Mouse (Mus musculus) midbrain, postnatal 0 days (tissue): ENCODE measurements around the gene Cep95. TPM values are rescaled to one million over a fixed set of nuclear protein-coding genes. Genes with fewer than 3 reads are reported as not detected.
"Not testable (repeated sequence)": the region's sequence is repeated elsewhere in the genome, so short reads cannot be mapped to it uniquely, and the experiment has no call there.

Source experiments
- ATAC-seq: fragments of 200-750 bp; cut with Nextera tagmentation; 2 replicates; pipeline ENCODE4 v1.8.0; 2017; ENCODE audit warnings: moderate number of reproducible peaks, mild to moderate bottlenecking, moderate TSS enrichment, moderate library complexity; ENCODE audit not compliant: low FRiP score
- DNase-seq: peaks from one replicate; pipeline ENCODE4 v3.0.0-alpha.2; 2015; ENCODE audit warnings: low spot score
- H3K27ac ChIP-seq: fragments of 300-500 bp; sonication (generic); 2 replicates; pipeline ENCODE4 v1.5.1; 2014; ENCODE audit warnings: low read depth, mild to moderate bottlenecking, low read length, mixed read lengths
- H3K27me3 ChIP-seq: fragments of 300-500 bp; sonication (generic); 2 replicates; pipeline ENCODE4 v1.6.1; 2014; ENCODE audit warnings: low read length, control low read depth, mixed read lengths; ENCODE audit not compliant: insufficient read depth
- H3K36me3 ChIP-seq: fragments of 300-500 bp; sonication (generic); 2 replicates; pipeline ENCODE4 v1.6.1; 2014; ENCODE audit warnings: low read length, control low read depth, mixed read lengths; ENCODE audit not compliant: insufficient read depth
- H3K4me1 ChIP-seq: fragments of 300-500 bp; sonication (generic); 2 replicates; pipeline ENCODE4 v1.6.1; 2014; ENCODE audit warnings: mild to moderate bottlenecking, control low read depth, antibody characterized with exemption, low read length, mixed read lengths; ENCODE audit not compliant: insufficient read depth
- H3K4me2 ChIP-seq: fragments of 300-500 bp; sonication (generic); 2 replicates; pipeline ENCODE4 v1.6.1; 2014; ENCODE audit warnings: low read depth, mild to moderate bottlenecking, low read length, mixed read lengths; ENCODE audit not compliant: poor library complexity, severe bottlenecking
- H3K4me3 ChIP-seq: fragments of 300-500 bp; sonication (generic); 2 replicates; pipeline ENCODE4 v1.5.1; 2014; ENCODE audit warnings: low read depth, mild to moderate bottlenecking, low read length, moderate library complexity
- H3K9ac ChIP-seq: fragments of 300-500 bp; sonication (generic); replicated peaks from 2 replicates; pipeline ENCODE4 v1.6.1; 2014; ENCODE audit warnings: mild to moderate bottlenecking, low read length, moderate library complexity, mixed read lengths; ENCODE audit not compliant: poor library complexity, severe bottlenecking
- H3K9me3 ChIP-seq: fragments of 300-500 bp; sonication (generic); 2 replicates; pipeline ENCODE4 v1.6.1; 2016; ENCODE audit warnings: low read length, control low read depth
- CTCF ChIP-seq: IDR thresholded peaks from 2 replicates; pipeline ENCODE4 v1.5.1; 2016; ENCODE audit warnings: antibody characterized with exemption, mild to moderate bottlenecking
- WGBS: fragments of 180-500 bp; shearing (Covaris S2); extraction: QIAGEN DNeasy Blood & Tissue Kit; methylation state at CpG from one replicate; pipeline ENCODE4 v1.1.7; 2014; 5-methylcytosine and 5-hydroxymethylcytosine counted together
- polyA plus RNA-seq: library from polyadenylated mRNA; unstranded; fragments of >200 nt; fragmentation: Nextera tagmentation; extraction: Ambion mirVana; gene quantifications from 2 replicates; pipeline ENCODE4 v1.2.1, GENCODE M21; 2015
- total RNA-seq: library from RNA; depleted of rRNA; stranded (reverse); fragments of >200 nt; gene quantifications from 2 replicates; pipeline ENCODE4 v1.2.3, GENCODE M21; 2014

Gene Cep95
- total and polyA plus RNA-seq, 2 experiments from 2014 or later: 6.0 to 7.9 TPM

DNA sequence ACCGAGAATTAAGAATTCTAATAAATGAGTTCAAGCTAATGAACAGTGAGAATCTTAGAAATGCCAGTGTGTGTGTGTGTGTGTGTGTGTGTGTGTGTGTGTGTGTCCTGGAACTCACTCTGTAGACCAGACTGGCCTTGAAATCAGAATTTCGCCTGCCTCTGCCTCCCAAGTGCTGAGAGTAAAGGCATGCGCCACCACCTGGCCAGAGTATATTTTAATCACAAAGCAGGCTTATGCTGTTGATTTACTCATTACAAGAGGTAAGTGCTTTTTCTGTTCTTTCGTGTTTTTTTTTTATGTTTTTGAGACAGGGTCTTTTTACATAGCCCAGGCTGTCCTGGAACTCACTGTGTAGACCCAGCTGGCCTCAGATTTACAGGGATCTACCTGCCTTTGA, 4.8 kb downstream of the Cep95 start:
- H3K4me2 ChIP-seq: no peak overlapping the region
- H3K36me3 ChIP-seq: peaks cover 27% of the 10 kb centered on the region
- H3K4me3 ChIP-seq: no peak overlapping the region
- H3K27ac ChIP-seq: no peak overlapping the region
- no peaks in the 10 kb centered on the region for H3K4me1 ChIP-seq
- ATAC-seq (no peak), DNase-seq (no peak)
- H3K9me3 ChIP-seq: no peaks in the 10 kb centered on the region
- WGBS: 80% methylated on average over 4 of the region's 4 CpGs
- no peak overlapping the region for H3K9ac ChIP-seq
- H3K27me3 ChIP-seq: no peaks in the 10 kb centered on the region
- peak; percentile 42 for TF ChIP-seq CTCF

DNA sequence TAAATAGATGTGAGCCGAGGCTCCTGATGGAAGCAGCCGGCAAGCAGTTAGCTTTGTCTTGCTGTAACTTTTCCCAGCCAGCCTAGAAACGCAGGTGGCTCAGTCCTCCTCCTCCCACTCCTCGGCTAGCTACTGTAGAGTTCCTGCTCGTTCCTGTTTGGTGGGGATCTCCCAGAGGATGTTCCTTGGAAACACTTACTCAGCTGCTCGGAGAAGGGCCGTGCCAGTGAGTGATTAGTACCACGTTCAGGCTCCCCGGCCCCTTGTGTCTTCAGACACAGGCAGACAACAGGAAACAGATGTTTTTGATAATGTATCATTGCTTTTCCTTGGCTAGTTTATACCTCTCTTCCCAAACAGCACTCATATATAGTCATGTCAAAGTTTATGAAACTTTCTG, 6.6 kb downstream of the Cep95 start:
- no peak for TF ChIP-seq CTCF
- WGBS: 70% methylated on average over 9 of the region's 9 CpGs
- no peaks in the 10 kb centered on the region for H3K4me1 ChIP-seq
- H3K9me3 ChIP-seq: no peaks in the 10 kb centered on the region
- peaks cover 36% of the 10 kb centered on the region for H3K36me3 ChIP-seq
- no peak overlapping the region for H3K9ac ChIP-seq
- H3K4me2 ChIP-seq: no peak overlapping the region
- no peak overlapping the region for H3K4me3 ChIP-seq
- no peak overlapping the region for H3K27ac ChIP-seq
- H3K27me3 ChIP-seq: no peaks in the 10 kb centered on the region
- ATAC-seq (no peak), DNase-seq (no peak)

DNA sequence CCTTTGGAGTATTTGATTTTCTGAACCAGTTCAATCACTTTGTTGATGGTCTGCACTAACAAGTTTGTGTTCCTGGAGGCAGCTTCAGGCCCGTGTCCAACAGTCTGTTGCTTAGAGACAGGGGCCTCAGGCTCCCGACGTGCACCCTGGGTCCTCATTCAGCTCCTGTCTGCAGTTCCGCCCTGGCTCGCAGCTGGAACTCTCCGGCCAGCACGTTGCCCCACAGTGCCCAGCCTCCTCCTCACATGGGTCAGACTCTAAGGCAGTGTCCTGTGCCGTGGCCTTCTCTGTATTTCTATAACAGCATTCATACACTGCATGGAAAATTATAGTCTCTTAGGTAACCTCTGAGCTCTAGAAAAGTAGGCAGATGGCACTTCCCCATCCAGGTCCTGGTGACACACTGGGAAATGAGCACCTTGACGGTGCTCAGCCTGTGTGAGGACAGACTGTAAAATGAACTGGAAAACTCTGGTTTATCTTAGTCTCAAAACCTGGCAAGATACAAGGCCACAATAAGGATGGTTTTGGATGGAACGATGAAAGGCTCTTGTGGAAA, 13.1 kb downstream of the Cep95 start:
- Histone ChIP-seq H3K4me3 (no peak overlapping the region), H3K9ac (no peak overlapping the region), H3K27ac (no peak overlapping the region), H3K36me3 (peaks cover 36% of the 10 kb centered on the region), H3K4me1 (no peaks in the 10 kb centered on the region), H3K9me3 (no peaks in the 10 kb centered on the region), H3K4me2 (no peak overlapping the region), H3K27me3 (no peaks in the 10 kb centered on the region)
- DNase-seq (peak; percentile 38), ATAC-seq (no peak)
- WGBS: 76% methylated on average over 10 of the region's 10 CpGs
- TF ChIP-seq CTCF: no peak

DNA sequence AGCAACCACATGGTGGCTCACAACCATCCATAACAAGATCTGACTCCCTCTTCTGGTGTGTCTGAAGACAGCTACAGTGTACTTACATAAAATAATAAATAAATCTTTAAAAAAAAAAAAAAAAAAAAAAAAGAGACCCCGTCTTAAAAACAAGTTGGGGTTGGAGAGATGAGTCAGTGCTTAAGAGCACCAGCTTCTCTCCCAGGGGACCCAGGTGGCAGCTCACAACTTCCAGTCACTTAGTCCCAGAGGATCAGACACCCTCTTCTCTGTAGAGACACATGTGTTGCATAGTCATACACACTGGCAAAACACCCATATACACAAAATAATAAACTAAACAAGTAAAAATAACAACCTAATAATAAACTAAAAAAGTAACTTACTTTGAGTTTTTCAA, 18.4 kb downstream of the Cep95 start:
- peaks cover 20% of the 10 kb centered on the region for H3K36me3 ChIP-seq

DNA sequence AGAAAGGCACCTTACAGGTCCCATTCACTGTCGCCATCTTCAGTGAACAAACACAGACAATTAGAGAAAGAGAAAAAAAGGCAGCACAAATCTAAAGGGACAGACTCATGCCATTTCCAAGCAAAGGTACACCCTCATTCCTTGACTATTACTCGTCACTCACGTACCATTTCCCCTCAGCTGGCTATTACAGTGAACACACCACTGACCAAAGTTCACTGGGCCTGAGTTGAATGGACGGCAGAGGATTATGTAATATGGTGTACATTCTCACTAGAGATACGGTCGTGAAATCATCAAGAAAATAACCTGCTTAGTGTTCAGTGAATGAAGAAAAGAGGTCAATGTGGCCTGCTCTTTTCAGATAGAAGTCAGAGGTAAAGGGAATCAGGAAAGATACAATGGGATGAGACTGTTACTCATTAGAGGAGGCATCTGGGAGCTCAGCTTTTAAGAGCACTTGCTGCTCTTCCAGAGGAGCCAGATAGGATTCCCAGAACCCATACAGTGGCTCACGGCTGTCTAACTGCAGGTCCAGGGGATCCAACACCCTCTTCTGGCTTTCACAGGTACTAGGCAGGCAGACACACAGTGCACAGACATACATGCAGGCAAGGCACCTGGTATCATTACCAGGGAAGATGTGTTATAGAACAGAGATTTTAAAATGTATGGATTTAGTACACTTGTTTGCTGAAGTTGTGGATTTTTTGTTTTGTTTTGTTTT, 23.5 kb downstream of the Cep95 start:
- no peak overlapping the region for H3K27ac ChIP-seq
- peaks cover 36% of the 10 kb centered on the region for H3K36me3 ChIP-seq
- no peaks in the 10 kb centered on the region for H3K9me3 ChIP-seq
- no peak for DNase-seq
- no peaks in the 10 kb centered on the region for H3K27me3 ChIP-seq
- ATAC-seq: no peak
- H3K4me2 ChIP-seq: no peak overlapping the region
- TF ChIP-seq CTCF: no peak
- H3K4me3 ChIP-seq: no peak overlapping the region
- H3K9ac ChIP-seq: no peak overlapping the region
- H3K4me1 ChIP-seq: no peaks in the 10 kb centered on the region
- WGBS: 93% methylated on average over 7 of the region's 7 CpGs

More for the DNA sequence above, 18.4 kb downstream of the Cep95 start:
- H3K9ac ChIP-seq, H3K4me1 ChIP-seq, ATAC-seq, H3K27me3 ChIP-seq, H3K27ac ChIP-seq, H3K4me2 ChIP-seq, DNase-seq, H3K4me3 ChIP-seq, H3K9me3 ChIP-seq: not testable (repeated sequence)
- 92% methylated on average over 1 of the region's 1 CpGs for WGBS

DNA sequence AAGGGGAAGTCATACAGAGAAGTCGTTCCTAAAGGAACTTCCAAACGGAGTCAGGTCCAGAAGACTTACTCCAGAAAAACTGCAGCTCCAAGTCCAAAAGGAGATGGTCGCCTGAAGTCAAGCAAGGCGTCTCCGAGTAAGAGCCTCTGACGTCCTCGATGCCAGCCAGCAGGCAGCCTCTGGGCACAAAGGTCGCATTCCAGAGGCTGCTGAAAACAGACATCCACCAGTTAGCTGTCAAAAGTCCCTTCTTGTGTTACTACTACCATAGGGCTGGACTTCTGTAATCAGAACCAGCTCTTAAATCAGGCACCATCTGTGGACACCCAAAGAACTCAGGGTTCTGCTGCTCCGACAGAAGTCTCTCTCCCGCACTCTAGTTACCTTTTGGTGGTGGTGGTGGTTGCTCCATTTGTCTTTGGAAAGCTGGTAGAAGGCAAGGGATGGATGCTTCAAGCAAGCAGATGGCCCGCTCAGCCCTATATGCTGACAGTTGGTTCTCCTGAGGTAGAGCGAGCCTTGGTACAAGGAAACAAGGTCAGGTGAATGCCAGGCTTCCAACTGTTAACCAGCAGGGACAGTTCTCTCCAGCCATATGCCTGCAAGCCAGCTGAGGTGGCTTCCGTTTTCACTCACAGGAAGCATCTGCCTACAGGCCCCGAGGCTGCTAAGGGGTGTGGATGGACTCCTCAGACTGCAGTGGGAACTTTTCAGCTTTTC, 25.7 kb downstream of the Cep95 start:
- no peak for TF ChIP-seq CTCF
- H3K27ac ChIP-seq: no peak overlapping the region
- H3K27me3 ChIP-seq: no peaks in the 10 kb centered on the region
- DNase-seq (peak; percentile 55), ATAC-seq (no peak)
- no peaks in the 10 kb centered on the region for H3K4me1 ChIP-seq
- 88% methylated on average over 14 of the region's 14 CpGs for WGBS
- H3K9ac ChIP-seq: no peak overlapping the region
- no peak overlapping the region for H3K4me3 ChIP-seq
- H3K9me3 ChIP-seq: no peaks in the 10 kb centered on the region
- H3K4me2 ChIP-seq: no peak overlapping the region
- H3K36me3 ChIP-seq: peaks cover 43% of the 10 kb centered on the region
